Mouse (Mus musculus) forebrain, embryonic 13.5 days (tissue): Measurements from ENCODE around the gene Zswim1. TPM values are rescaled to one million over a fixed set of nuclear protein-coding genes. Genes with fewer than 3 reads are reported as not detected.
"Not testable (repeated sequence)": the region's sequence is repeated elsewhere in the genome, so short reads cannot be mapped to it uniquely, and the experiment has no call there.

Experiments used
- ATAC-seq: fragments of 200-750 bp; cut with Nextera tagmentation; 2 replicates; pipeline ENCODE4 v1.8.0; 2017
- H3K27ac ChIP-seq: fragments of 300-500 bp; sonication (generic); 2 replicates; pipeline ENCODE4 v1.5.1; 2015; ENCODE audit warnings: inconsistent platforms, mild to moderate bottlenecking, moderate library complexity
- H3K27me3 ChIP-seq: fragments of 300-500 bp; sonication (generic); 2 replicates; pipeline ENCODE4 v1.6.1; 2015; ENCODE audit warnings: mild to moderate bottlenecking, inconsistent platforms
- H3K36me3 ChIP-seq: fragments of 300-500 bp; sonication (generic); 2 replicates; pipeline ENCODE4 v1.6.1; 2015; ENCODE audit warnings: mild to moderate bottlenecking, inconsistent platforms; ENCODE audit not compliant: poor library complexity, severe bottlenecking
- H3K4me1 ChIP-seq: fragments of 300-500 bp; sonication (generic); 2 replicates; pipeline ENCODE4 v1.6.1; 2015; ENCODE audit warnings: inconsistent platforms
- H3K4me2 ChIP-seq: fragments of 300-500 bp; sonication (generic); 2 replicates; pipeline ENCODE4 v1.6.1; 2015; ENCODE audit warnings: inconsistent platforms, mild to moderate bottlenecking, moderate library complexity
- H3K4me3 ChIP-seq: fragments of 300-500 bp; sonication (generic); 2 replicates; pipeline ENCODE4 v1.5.1; 2015; ENCODE audit warnings: mild to moderate bottlenecking, inconsistent platforms
- H3K9ac ChIP-seq: fragments of 300-500 bp; sonication (generic); 2 replicates; pipeline ENCODE4 v1.6.1; 2015; ENCODE audit warnings: mild to moderate bottlenecking, inconsistent platforms
- H3K9me3 ChIP-seq: fragments of 300-500 bp; sonication (generic); replicated peaks from 2 replicates; pipeline ENCODE4 v1.6.1; 2016; ENCODE audit warnings: inconsistent platforms
- WGBS: fragments of 180-500 bp; shearing (Covaris S2); methylation state at CpG from one replicate; pipeline ENCODE4 v1.1.7; 2015; 5-methylcytosine and 5-hydroxymethylcytosine counted together
- polyA plus RNA-seq: library from polyadenylated mRNA; unstranded; fragments of >200 nt; fragmentation: Nextera tagmentation; extraction: Ambion mirVana; gene quantifications from 2 replicates; pipeline ENCODE4 v1.2.1, GENCODE M21; 2015

The Zswim1 gene
- polyA plus RNA-seq, 1 experiment from 2014 or later, result 22.1 TPM

GRCm38 (mm10) chr2:164832748-164833301 is 10.3 kb downstream of the Zswim1 start, which contains the start of gene Ctsa:
Gene Ctsa, plus strand, starts transcription at chr2:164832873.
- Histone ChIP-seq H3K9me3 (no peaks in the 10 kb centered on the region), H3K4me3 (peak within 1 kb of the TSS; percentile 58), H3K9ac (peak within 1 kb of the TSS; percentile 74), H3K4me1 (peaks cover 23% of the 10 kb centered on the region), H3K36me3 (peaks cover 28% of the 10 kb centered on the region), H3K4me2 (peak within 1 kb of the TSS; percentile 95), H3K27ac (peak within 1 kb of the TSS; percentile 68), H3K27me3 (no peaks in the 10 kb centered on the region)
- WGBS, result under 1% methylated on average over 35 of the region's 35 CpGs
- ATAC-seq, result peak; percentile 82

- Histone ChIP-seq H3K36me3 (peaks cover 28% of the 10 kb centered on the region), H3K4me1 (peaks cover 23% of the 10 kb centered on the region), H3K9ac (peak within 1 kb of the TSS; percentile 74), H3K9me3 (no peaks in the 10 kb centered on the region), H3K4me2 (peak within 1 kb of the TSS; percentile 95), H3K4me3 (peak within 1 kb of the TSS; percentile 58), H3K27me3 (no peaks in the 10 kb centered on the region), H3K27ac (peak within 1 kb of the TSS; percentile 68)
- ATAC-seq, result peak; percentile 76
- WGBS, result under 1% methylated on average over 31 of the region's 31 CpGs
Measured at GRCm38 (mm10) chr2:164833314-164833959, 11.0 kb downstream of the Zswim1 start, which contains the start of gene Neurl2. Gene Neurl2, minus strand, starts transcription at chr2:164833456.

GRCm38 (mm10) chr2:164834531-164834930 is 12.0 kb downstream of the Zswim1 start:
- no peak for ATAC-seq

GRCm38 (mm10) chr2:164835164-164835563 is 12.7 kb downstream of the Zswim1 start:
- H3K9me3 ChIP-seq, result no peaks in the 10 kb centered on the region
- ATAC-seq, result no peak
- WGBS, result 93% methylated on average over 4 of the region's 4 CpGs
- H3K36me3 ChIP-seq, result peaks cover 38% of the 10 kb centered on the region
- peak overlapping the region; percentile 58; the same call in 1 of the 2 replicates for H3K4me3 ChIP-seq
- peaks cover 23% of the 10 kb centered on the region for H3K4me1 ChIP-seq
- H3K27ac ChIP-seq, result no peak overlapping the region
- H3K27me3 ChIP-seq, result no peaks in the 10 kb centered on the region
- 0 out of 2 replicates have a peak overlapping the region, but pooled peaks have one; percentile 74 for H3K9ac ChIP-seq
- H3K4me2 ChIP-seq, result peak overlapping the region; percentile 95

More at GRCm38 (mm10) chr2:164834531-164834930, 12.0 kb downstream of the Zswim1 start:
- Histone ChIP-seq H3K27me3 (no peaks in the 10 kb centered on the region), H3K9me3 (no peaks in the 10 kb centered on the region), H3K4me2 (peak overlapping the region; percentile 95), H3K36me3 (peaks cover 32% of the 10 kb centered on the region), H3K9ac (peak overlapping the region; percentile 74), H3K27ac (no peak overlapping the region), H3K4me3 (peak overlapping the region; percentile 58), H3K4me1 (peaks cover 23% of the 10 kb centered on the region)
- 43% methylated on average over 8 of the region's 8 CpGs for WGBS

GRCm38 (mm10) chr2:164845782-164846181 is 23.3 kb downstream of the Zswim1 start:
- 55% methylated on average over 3 of the region's 3 CpGs for WGBS

GRCm38 (mm10) chr2:164850061-164850460 is 27.6 kb downstream of the Zswim1 start:
- Histone ChIP-seq H3K4me3 (no peak overlapping the region), H3K9me3 (no peaks in the 10 kb centered on the region), H3K4me1 (no peaks in the 10 kb centered on the region), H3K36me3 (no peaks in the 10 kb centered on the region), H3K27me3 (peaks cover 10% of the 10 kb centered on the region), H3K27ac (no peak overlapping the region), H3K4me2 (no peak overlapping the region), H3K9ac (no peak overlapping the region)
- 91% methylated on average over 8 of the region's 8 CpGs for WGBS
- no peak for ATAC-seq

More at GRCm38 (mm10) chr2:164845782-164846181, 23.3 kb downstream of the Zswim1 start:
- H3K9ac ChIP-seq, result no peak overlapping the region
- no peak overlapping the region for H3K27ac ChIP-seq
- H3K27me3 ChIP-seq, result no peaks in the 10 kb centered on the region
- no peak for ATAC-seq
- no peak overlapping the region for H3K4me2 ChIP-seq
- no peak overlapping the region for H3K4me3 ChIP-seq
- no peaks in the 10 kb centered on the region for H3K4me1 ChIP-seq
- H3K9me3 ChIP-seq, result no peaks in the 10 kb centered on the region
- no peaks in the 10 kb centered on the region for H3K36me3 ChIP-seq

GRCm38 (mm10) chr2:164855572-164855971 is 33.1 kb downstream of the Zswim1 start:
- not testable (repeated sequence) for H3K9me3 ChIP-seq, H3K4me3 ChIP-seq, H3K9ac ChIP-seq, H3K27ac ChIP-seq, H3K36me3 ChIP-seq, H3K4me2 ChIP-seq, ATAC-seq
- Histone ChIP-seq H3K27me3 (peaks cover 56% of the 10 kb centered on the region), H3K4me1 (peaks cover 22% of the 10 kb centered on the region)
- WGBS, result 81% methylated on average over 5 of the region's 5 CpGs

GRCm38 (mm10) chr2:164856309-164857100 is 34.0 kb downstream of the Zswim1 start:
- Histone ChIP-seq H3K9ac (peak overlapping the region; percentile 61), H3K4me2 (peak overlapping the region; percentile 96), H3K27ac (no peak overlapping the region), H3K4me1 (peaks cover 22% of the 10 kb centered on the region), H3K4me3 (peak overlapping the region; percentile 49), H3K36me3 (no peaks in the 10 kb centered on the region), H3K27me3 (peaks cover 56% of the 10 kb centered on the region), H3K9me3 (no peaks in the 10 kb centered on the region)
- no peak for ATAC-seq
- WGBS, result under 1% methylated on average over 42 of the region's 42 CpGs

GRCm38 (mm10) chr2:164857101-164857821 is 34.8 kb downstream of the Zswim1 start, which contains the start of gene Pltp:
Gene Pltp, minus strand, starts transcription at chr2:164857711.
- H3K27me3 ChIP-seq, result peaks cover 56% of the 10 kb centered on the region
- H3K4me2 ChIP-seq, result peak within 1 kb of the TSS; percentile 96
- H3K4me3 ChIP-seq, result peak within 1 kb of the TSS; percentile 49
- H3K4me1 ChIP-seq, result peaks cover 28% of the 10 kb centered on the region
- under 1% methylated on average over 47 of the region's 47 CpGs for WGBS
- no peaks in the 10 kb centered on the region for H3K36me3 ChIP-seq
- no peaks in the 10 kb centered on the region for H3K9me3 ChIP-seq
- ATAC-seq, result peak; percentile 74
- H3K9ac ChIP-seq, result peak within 1 kb of the TSS; percentile 61
- no peak within 1 kb of the TSS for H3K27ac ChIP-seq

GRCm38 (mm10) chr2:164857842-164858553 is 35.5 kb downstream of the Zswim1 start:
- peaks cover 56% of the 10 kb centered on the region for H3K27me3 ChIP-seq
- no peak overlapping the region for H3K27ac ChIP-seq
- H3K36me3 ChIP-seq, result no peaks in the 10 kb centered on the region
- peak overlapping the region; percentile 49 for H3K4me3 ChIP-seq
- 0 out of 2 replicates have a peak, but pooled peaks have one; percentile 17 for ATAC-seq
- peaks cover 32% of the 10 kb centered on the region for H3K4me1 ChIP-seq
- H3K9me3 ChIP-seq, result no peaks in the 10 kb centered on the region
- whole genome bisulfite sequencing, result 2% methylated on average over 19 of the region's 19 CpGs
- peak overlapping the region; percentile 61 for H3K9ac ChIP-seq
- H3K4me2 ChIP-seq, result peak overlapping the region; percentile 96

GRCm38 (mm10) chr2:164859155-164859554 is 36.7 kb downstream of the Zswim1 start:
- H3K36me3 ChIP-seq, result no peaks in the 10 kb centered on the region
- H3K4me2 ChIP-seq, result no peak overlapping the region
- no peak overlapping the region for H3K4me3 ChIP-seq
- H3K9ac ChIP-seq, result no peak overlapping the region
- H3K9me3 ChIP-seq, result no peaks in the 10 kb centered on the region
- no peak for ATAC-seq
- H3K27ac ChIP-seq, result no peak overlapping the region
- H3K27me3 ChIP-seq, result peaks cover 53% of the 10 kb centered on the region
- H3K4me1 ChIP-seq, result peaks cover 32% of the 10 kb centered on the region
- WGBS, result 56% methylated on average over 2 of the region's 2 CpGs
